Mouse (Mus musculus): ENCODE data around the gene Clmp.

GRCm38 (mm10) chr9:40711654-40712053 lies 25.9 kb downstream of the Clmp start:
- no peak for TF ChIP-seq POLR2A (IDR thresholded peaks at IDR 0.05; ENCODE audit: borderline replicate concordance, extremely low read depth, insufficient read depth, insufficient read length, poor library complexity, severe bottlenecking)
- no peak for TF ChIP-seq CTCF (IDR thresholded peaks at IDR 0.05; ENCODE audit: borderline replicate concordance, extremely low read depth, insufficient read depth, insufficient read length)

Measured in brain, embryonic 14.5 days (tissue).